Mouse (Mus musculus) left cerebral cortex, adult 2 months (tissue): ENCODE results near the gene Csnk1g1. TPM values are rescaled to one million over a fixed set of nuclear protein-coding genes. Genes with fewer than 3 reads are reported as not detected.

Source experiments
- DNase-seq, 2 experiments: peaks; one replicate each; pipeline ENCODE4 v3.0.0; 2021 to 2022; ENCODE audit warnings: low spot score in 2 of 2, mixed read lengths in 1 of 2; ENCODE audit errors: extremely low spot score in 1 of 2
- H3K27ac ChIP-seq: fragments of 200-600 bp; 2 replicates; pipeline ENCODE4 v1.8.1; 2022
- H3K4me3 ChIP-seq: fragments of 200-600 bp; 2 replicates; pipeline ENCODE4 v1.8.1; 2022
- CTCF ChIP-seq: fragments of 200-600 bp; IDR thresholded peaks from 2 replicates; pipeline ENCODE4 v1.8.1; 2022; ENCODE audit warnings: antibody characterized with exemption, mild to moderate bottlenecking, moderate library complexity
- intact Hi-C: fragments of 180-260 bp; cut with DNase I; formaldehyde crosslinking; loops from one replicate; pipeline ENCODE4 v1.15.1; 2025
- total RNA-seq, 2 experiments: library from RNA; stranded (reverse); gene quantifications; 2 replicates each; pipeline ENCODE4 v1.2.3; 2021

The Csnk1g1 gene
- total RNA-seq, 2 experiments from 2014 or later, result 42.3 to 47.1 TPM

DNA sequence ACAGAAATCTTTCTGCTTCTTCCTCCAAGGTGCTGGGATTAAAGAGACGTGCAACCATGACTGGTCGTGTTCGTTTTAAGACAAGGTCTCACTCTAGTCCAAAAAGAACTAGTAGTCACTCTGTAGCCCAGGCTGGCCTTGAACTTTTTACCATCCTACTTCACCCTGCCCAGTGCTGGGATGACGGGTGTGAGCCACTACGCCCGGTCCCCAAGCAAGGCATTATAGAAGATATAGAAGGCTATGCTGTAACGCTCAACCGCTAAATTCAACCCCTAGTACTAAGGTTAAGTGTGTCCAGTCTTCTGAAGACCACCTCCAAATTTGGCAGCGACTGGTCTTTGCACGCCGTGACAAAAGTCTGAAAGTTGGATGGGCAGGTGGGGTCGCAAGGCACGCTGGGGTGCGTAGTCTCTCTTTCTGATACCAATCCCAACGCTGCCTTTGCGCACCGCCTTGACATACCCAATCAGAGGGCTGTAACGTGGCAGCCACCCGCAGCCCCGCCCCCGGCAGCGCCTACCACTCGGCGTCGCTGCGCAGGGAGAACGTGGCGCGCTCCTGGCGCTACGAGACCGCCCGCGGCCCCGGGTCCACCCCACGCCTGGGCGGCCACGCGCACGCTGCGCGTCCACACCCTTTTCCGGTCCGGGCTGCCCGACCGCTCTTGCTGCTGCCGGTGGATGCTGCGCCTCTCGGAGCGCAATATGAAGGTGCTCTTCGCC lies 151.0 kb downstream of the Csnk1g1 start, which contains the start of gene Ppib:
Gene Ppib, plus strand, starts transcription at position 640 of the 725 bp plus-strand sequence.
- no peak for TF ChIP-seq CTCF
- intact Hi-C loops, result loop anchor here (1.0 to 5.0 kb wide), 3 partner anchors 38 to 151 kb away; partner anchors contain the start of genes Csnk1g1 and Trip4
- Histone ChIP-seq H3K4me3 (peak within 1 kb of the TSS; percentile 84), H3K27ac (peak within 1 kb of the TSS; percentile 88)
- peak; percentile 98 for DNase-seq

DNA sequence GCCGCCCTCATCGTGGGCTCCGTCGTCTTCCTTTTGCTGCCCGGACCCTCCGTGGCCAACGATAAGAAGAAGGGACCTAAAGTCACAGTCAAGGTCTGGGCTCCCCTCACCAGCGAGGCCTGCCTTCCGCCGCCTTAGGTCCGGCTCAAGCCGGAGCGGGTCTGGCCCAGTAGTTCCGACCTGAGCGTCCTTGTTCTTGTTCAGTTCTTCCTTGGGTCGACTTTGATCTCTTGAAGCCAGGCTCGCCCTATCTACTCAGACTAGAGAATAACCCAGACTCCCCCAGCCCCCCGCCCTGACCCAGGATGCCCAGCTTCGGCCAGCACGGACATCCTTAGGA lies 151.6 kb downstream of the Csnk1g1 start:
- no peak for TF ChIP-seq CTCF
- peak overlapping the region; percentile 88 for H3K27ac ChIP-seq
- intact Hi-C loops, result loop anchor here (1.0 to 5.0 kb wide), 3 partner anchors 37 to 151 kb away; partner anchors contain the start of genes Csnk1g1 and Trip4
- H3K4me3 ChIP-seq, result peak overlapping the region; percentile 84
- DNase-seq, result no peak

DNA sequence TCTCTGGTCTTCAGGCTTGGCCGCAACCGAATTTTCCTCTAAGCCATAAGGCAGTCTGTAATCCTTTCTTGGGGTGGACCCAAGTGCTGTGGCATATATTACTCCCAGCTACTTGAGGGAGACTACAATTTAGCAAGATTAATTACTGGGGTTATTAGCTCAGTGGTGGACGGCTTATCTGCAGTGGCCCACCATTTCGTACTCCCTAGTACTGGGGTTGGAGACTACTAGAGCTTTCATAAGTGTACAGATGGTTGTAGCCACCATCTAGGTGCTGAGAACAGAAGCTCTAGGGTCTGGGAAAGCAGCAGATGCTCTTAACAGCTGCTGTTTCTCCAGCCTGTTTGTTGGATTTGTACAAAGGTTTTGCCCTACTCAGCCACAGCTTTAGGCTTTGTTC lies 152.3 kb downstream of the Csnk1g1 start:
- peak overlapping the region; percentile 84 for H3K4me3 ChIP-seq
- DNase-seq, result no peak
- TF ChIP-seq CTCF, result no peak
- intact Hi-C loops, result loop anchor here (1.0 to 5.0 kb wide), 3 partner anchors 36 to 152 kb away; partner anchors contain the start of genes Csnk1g1 and Trip4
- H3K27ac ChIP-seq, result no peak overlapping the region; the same call in 1 of the 2 replicates

DNA sequence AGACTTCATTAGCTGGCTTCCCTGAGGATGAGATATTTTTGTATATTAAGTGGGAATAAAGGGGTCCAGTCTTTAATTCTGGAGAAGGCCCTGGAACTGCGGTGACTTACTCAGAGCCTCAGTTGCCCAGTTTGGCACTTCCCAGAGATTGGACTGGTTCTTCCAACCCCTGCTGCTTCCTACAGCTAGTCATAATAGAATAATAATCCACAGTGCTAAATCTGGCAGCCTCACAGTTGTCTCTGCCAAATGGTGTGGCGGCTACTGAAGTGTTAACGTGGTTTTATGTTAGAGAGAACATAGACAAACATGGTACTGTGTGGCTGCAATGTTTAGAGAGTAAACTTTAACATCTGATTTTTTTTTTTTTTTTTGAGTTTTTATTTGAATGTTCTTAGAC lies 152.9 kb downstream of the Csnk1g1 start:
- no peak for TF ChIP-seq CTCF
- intact Hi-C loops, result loop anchor here (2.0 to 5.0 kb wide), 2 partner anchors 36 to 153 kb away; partner anchors contain the start of genes Csnk1g1 and Trip4
- Histone ChIP-seq H3K4me3 (peak overlapping the region; percentile 84), H3K27ac (no peak overlapping the region)
- DNase-seq, result no peak

DNA sequence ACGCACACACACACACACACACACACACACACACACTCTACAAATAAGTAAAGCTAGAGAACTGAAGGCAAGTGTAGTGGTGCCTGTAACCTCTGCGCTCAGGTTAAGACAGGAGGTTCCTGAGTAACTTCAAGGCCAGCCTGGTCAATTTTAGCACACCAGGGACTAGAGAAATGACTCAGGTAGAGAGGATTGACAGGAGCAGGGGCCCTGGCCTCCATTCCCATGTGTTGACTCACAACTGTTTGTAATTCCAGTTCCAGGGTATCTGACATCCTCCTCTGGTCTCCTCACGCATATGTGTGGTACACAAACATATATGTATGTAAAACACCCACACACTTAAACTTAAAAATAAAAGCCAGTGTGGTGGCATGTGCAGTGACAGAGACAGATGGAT lies 154.7 kb downstream of the Csnk1g1 start:
- DNase-seq, result no peak
- Histone ChIP-seq H3K27ac (no peak overlapping the region), H3K4me3 (no peak overlapping the region)
- no peak for TF ChIP-seq CTCF
- intact Hi-C loops, result loop anchor here (5.0 kb wide), 1 partner anchor 34 kb away; no protein-coding TSS in a partner anchor

DNA sequence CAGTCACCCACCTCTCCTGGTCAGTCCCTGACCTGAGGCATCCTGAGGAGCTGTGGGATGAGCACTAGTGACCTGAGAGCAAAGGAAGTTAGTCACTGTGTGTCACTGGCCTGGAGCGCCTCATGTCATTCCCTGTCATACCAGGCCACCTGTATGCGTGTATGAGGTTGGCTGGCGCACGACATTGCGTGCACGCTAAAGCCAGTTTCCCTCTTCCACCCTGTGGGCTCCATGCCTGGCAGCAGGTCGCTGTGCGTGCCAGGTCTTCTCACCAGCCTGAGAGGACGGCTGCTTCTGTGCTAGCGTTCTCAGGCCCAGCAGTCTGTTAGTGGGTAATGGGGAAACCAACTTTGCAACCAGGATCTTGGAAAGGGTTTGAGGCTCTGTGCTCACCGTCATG lies 155.6 kb downstream of the Csnk1g1 start:
- no peak for DNase-seq
- TF ChIP-seq CTCF, result no peak
- Histone ChIP-seq H3K27ac (no peak overlapping the region), H3K4me3 (no peak overlapping the region)
- intact Hi-C loops, result loop anchor here (5.0 kb wide), 1 partner anchor 33 kb away; no protein-coding TSS in a partner anchor

DNA sequence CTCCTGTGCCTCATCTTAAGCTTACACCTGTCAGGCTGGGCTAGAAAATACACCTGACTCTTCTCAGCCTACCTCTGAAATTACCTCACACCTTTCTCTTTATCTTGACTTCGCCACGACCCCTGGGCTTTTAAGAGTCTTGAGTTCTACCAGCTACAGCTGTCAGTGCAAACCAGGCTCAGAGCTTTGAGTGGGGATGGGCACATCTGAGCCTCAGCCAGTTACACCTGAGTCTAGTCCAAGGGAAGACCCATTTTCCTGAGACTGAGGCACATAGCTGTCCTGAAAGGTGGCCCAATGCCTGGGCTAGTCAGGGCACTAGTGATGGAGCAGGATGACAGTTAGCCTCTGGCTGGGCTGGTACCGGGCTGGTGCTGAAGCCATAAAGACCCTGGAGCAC lies 158.1 kb downstream of the Csnk1g1 start:
- no peak for TF ChIP-seq CTCF
- Histone ChIP-seq H3K4me3 (no peak overlapping the region), H3K27ac (no peak overlapping the region)
- DNase-seq, result no peak
- intact Hi-C loops, result no loop called here

DNA sequence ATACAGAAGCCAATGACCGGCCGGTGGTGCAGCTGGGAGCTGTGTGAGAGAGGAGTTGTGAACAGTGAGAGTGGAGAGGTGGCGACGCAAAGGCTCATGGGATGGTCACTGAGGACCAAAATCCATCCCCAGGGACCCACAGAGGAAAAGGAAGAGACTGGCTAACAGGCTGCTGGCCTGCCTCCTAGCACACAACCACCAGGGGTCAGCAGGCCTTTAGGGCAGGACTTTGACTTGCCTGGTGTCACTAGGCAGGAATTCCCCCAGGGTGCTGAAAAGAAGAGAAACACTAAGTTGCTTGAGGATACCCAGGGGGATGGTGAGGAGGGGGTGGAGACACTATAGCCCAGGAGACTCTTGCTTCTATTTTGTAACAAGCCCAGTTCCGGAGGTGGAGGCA lies 158.8 kb downstream of the Csnk1g1 start:
- intact Hi-C loops, result no loop called here
- no peak overlapping the region for H3K27ac ChIP-seq
- peak; percentile 57 for TF ChIP-seq CTCF
- DNase-seq, result no peak
- H3K4me3 ChIP-seq, result no peak overlapping the region

DNA sequence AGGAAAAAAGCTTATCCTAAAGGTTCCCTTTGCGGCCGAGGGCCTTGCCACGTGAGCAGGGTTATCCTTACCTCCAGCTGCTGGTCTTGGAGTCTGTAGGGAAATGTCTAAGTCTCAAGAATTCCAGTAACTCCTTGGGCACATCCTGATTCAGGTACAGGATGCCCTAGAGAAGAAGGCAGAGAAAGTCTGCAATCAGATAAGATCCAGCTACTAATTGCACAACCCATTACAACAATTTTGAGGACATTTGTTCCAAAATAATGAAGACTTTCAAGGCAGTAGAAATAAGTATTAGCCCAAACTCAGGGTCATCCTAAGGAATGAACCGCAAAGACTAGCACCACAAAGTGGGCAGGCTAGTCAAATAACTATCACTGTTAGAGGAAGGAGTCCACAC lies 159.3 kb downstream of the Csnk1g1 start:
- Histone ChIP-seq H3K4me3 (no peak overlapping the region), H3K27ac (no peak overlapping the region)
- no peak for TF ChIP-seq CTCF
- DNase-seq, result no peak
- intact Hi-C loops, result no loop called here

DNA sequence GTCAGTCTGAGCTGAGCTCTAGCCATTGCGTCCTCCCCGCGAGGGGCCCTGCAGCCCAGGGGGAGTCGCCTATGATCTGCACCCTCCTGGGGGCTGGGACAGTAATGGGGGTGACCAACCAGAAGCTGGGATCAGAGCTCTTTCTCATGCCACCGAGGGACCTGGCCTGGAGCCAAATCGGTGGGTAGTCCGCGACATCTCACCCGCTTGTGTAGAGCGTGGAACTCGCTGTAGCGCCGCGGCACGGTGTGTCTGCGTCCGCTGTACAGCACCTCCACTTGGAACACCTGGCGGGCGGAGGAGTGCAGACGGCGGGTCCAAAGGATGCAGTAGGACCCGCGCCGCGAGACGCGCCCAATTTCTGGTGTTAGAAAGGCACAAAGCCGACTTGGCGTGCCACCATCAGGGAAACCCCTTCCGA lies 160.3 kb downstream of the Csnk1g1 start:
- intact Hi-C loops, result no loop called here
- DNase-seq, result no peak
- Histone ChIP-seq H3K27ac (no peak overlapping the region), H3K4me3 (peak overlapping the region; percentile 52)
- no peak for TF ChIP-seq CTCF

DNA sequence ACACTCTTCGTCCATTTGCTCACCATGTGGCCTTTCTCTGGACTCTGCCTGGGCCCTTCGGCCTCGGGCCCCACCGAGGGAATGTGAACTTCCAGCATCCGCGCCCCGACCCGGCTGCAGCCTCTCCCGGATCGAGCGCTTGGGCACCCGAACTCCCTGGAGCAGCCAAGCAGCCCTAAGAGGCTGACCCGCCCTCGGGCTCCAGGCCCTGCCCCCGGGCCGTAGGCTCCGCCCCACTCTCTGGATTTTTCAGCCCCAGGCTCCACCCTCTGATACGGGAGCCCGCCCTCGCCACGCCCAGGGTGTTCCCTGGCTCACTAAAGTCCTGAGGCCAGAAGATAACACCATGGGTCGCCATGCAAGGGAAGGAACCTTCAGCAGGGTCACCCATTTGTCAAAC lies 160.9 kb downstream of the Csnk1g1 start, which contains the start of gene Snx22:
Gene Snx22, minus strand, starts transcription at position 137 of the 400 bp plus-strand sequence.
- intact Hi-C loops, result no loop called here

DNA sequence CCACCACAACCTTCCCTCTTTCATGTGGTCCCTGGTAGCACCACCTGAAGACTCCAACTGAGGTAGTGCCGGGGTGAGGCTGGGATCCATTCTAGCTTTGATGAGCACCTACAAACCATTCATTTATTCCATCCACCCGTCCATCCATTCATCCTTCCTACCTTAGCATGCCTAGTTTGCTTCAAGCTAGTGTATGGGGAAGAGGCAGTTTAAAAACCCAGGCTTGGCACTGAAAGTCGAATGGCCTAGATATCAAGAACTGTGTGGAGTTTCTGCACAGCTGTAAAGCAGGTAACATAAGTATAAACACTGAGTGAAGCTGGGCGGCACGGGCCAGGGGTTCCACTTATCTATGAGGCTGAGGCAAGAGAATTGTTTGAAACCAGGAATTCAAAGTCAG lies 161.4 kb downstream of the Csnk1g1 start:
- intact Hi-C loops, result no loop called here
- TF ChIP-seq CTCF, result no peak
- no peak for DNase-seq
- no peak overlapping the region for H3K4me3 ChIP-seq
- no peak overlapping the region for H3K27ac ChIP-seq

More for the DNA sequence above, 160.9 kb downstream of the Csnk1g1 start, which contains the start of gene Snx22:
- DNase-seq, result peak; percentile 59 to 78
- Histone ChIP-seq H3K4me3 (peak within 1 kb of the TSS; percentile 52), H3K27ac (no peak within 1 kb of the TSS)
- TF ChIP-seq CTCF, result no peak
